Mouse (Mus musculus) midbrain, embryonic 16.5 days (tissue): ENCODE results near the gene Shisal1. TPM values are rescaled to one million over a fixed set of nuclear protein-coding genes. Genes with fewer than 3 reads are reported as not detected.
A peak's percentile ranks its signal among the peaks of the same experiment; 100 is the strongest.

ENCODE experiments used
- ATAC-seq: fragments of 200-750 bp; cut with Nextera tagmentation; 2 replicates; pipeline ENCODE4 v1.8.0; 2017; ENCODE audit warnings: moderate TSS enrichment
- H3K27ac ChIP-seq: fragments of 300-500 bp; sonication (generic); 2 replicates; pipeline ENCODE4 v1.5.1; 2014; ENCODE audit warnings: mild to moderate bottlenecking, low read length, mixed read lengths
- H3K27me3 ChIP-seq: fragments of 300-500 bp; sonication (generic); 2 replicates; pipeline ENCODE4 v1.6.1; 2014; ENCODE audit warnings: low read depth, low read length, mixed read lengths; ENCODE audit not compliant: control insufficient read depth, insufficient read depth
- H3K36me3 ChIP-seq: fragments of 300-500 bp; sonication (generic); 2 replicates; pipeline ENCODE4 v1.6.1; 2014; ENCODE audit warnings: mild to moderate bottlenecking, low read length, moderate library complexity, mixed read lengths; ENCODE audit not compliant: control insufficient read depth, insufficient read depth
- H3K4me1 ChIP-seq: fragments of 300-500 bp; sonication (generic); 2 replicates; pipeline ENCODE4 v1.6.1; 2014; ENCODE audit warnings: mild to moderate bottlenecking, low read length, mixed read lengths; ENCODE audit not compliant: control insufficient read depth, insufficient read depth
- H3K4me2 ChIP-seq: fragments of 300-500 bp; sonication (generic); 2 replicates; pipeline ENCODE4 v1.6.1; 2014; ENCODE audit warnings: mild to moderate bottlenecking, low read length, mixed read lengths
- H3K4me3 ChIP-seq: fragments of 300-500 bp; sonication (generic); 2 replicates; pipeline ENCODE4 v1.5.1; 2014; ENCODE audit warnings: low read depth, mild to moderate bottlenecking, low read length, moderate library complexity, mixed read lengths
- H3K9ac ChIP-seq: fragments of 300-500 bp; sonication (generic); 2 replicates; pipeline ENCODE4 v1.6.1; 2014; ENCODE audit warnings: low read depth, low read length, mixed read lengths
- H3K9me3 ChIP-seq: fragments of 300-500 bp; sonication (generic); replicated peaks from 2 replicates; pipeline ENCODE4 v1.6.1; 2014; ENCODE audit warnings: mild to moderate bottlenecking, low read length, mixed read lengths; ENCODE audit not compliant: control insufficient read depth, poor library complexity, severe bottlenecking
- WGBS: fragments of 180-500 bp; shearing (Covaris S2); extraction: QIAGEN DNeasy Blood & Tissue Kit; methylation state at CpG from one replicate; pipeline ENCODE4 v1.1.7; 2014; 5-methylcytosine and 5-hydroxymethylcytosine counted together
- polyA plus RNA-seq: library from polyadenylated mRNA; unstranded; fragments of >200 nt; fragmentation: Nextera tagmentation; extraction: Ambion mirVana; gene quantifications from 2 replicates; pipeline ENCODE4 v1.2.1, GENCODE M21; 2015

The Shisal1 gene
- polyA plus RNA-seq, 1 experiment from 2014 or later = 20.3 TPM

- no peak for ATAC-seq
- Histone ChIP-seq H3K27me3 (no peaks in the 10 kb centered on the region), H3K27ac (no peak overlapping the region), H3K36me3 (no peaks in the 10 kb centered on the region), H3K4me3 (no peak overlapping the region), H3K4me1 (peaks cover 2% of the 10 kb centered on the region; the same call in 1 of the 2 replicates), H3K4me2 (no peak overlapping the region), H3K9me3 (no peaks in the 10 kb centered on the region), H3K9ac (no peak overlapping the region)
- 60% methylated on average over 14 of the region's 14 CpGs for WGBS
These were observed 96.8 kb downstream of the Shisal1 start for GRCm38 (mm10) chr15:84349915-84350738.

DNA sequence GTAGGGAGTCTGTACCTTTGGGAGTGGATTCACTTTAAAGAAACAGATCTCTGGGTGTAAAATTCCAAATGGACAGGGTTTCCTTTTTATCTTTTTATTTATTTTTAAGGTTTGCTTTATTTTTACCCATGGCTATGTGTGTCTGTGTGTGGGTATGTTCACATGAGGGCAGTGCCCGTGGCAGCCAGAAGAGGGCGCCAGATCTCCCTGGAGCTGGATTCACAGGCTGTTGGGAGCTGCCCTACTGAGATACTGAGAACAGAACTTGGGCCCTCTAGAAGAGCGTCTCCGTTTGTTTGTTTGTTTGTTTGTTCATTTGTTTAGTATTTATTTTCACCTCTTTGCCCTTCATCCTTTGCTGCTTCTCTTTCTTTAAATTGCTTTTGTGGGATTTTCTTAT lies 98.1 kb downstream of the Shisal1 start:
- 95% methylated on average over 4 of the region's 4 CpGs for WGBS
- ATAC-seq = no peak
- H3K9ac ChIP-seq = no peak overlapping the region

GRCm38 (mm10) chr15:84340926-84341325 lies 106.0 kb downstream of the Shisal1 start:
- Histone ChIP-seq H3K4me1 (peaks cover 9% of the 10 kb centered on the region; the same call in 1 of the 2 replicates), H3K4me3 (no peak overlapping the region), H3K36me3 (no peaks in the 10 kb centered on the region), H3K27ac (no peak overlapping the region), H3K27me3 (no peaks in the 10 kb centered on the region), H3K9ac (no peak overlapping the region), H3K4me2 (no peak overlapping the region), H3K9me3 (no peaks in the 10 kb centered on the region)
- 74% methylated on average over 2 of the region's 2 CpGs for WGBS
- ATAC-seq = no peak

More for the DNA sequence above, 98.1 kb downstream of the Shisal1 start:
- H3K4me2 ChIP-seq = no peak overlapping the region
- H3K4me1 ChIP-seq = peaks cover 9% of the 10 kb centered on the region; the same call in 1 of the 2 replicates
- H3K27me3 ChIP-seq = no peaks in the 10 kb centered on the region
- H3K4me3 ChIP-seq = no peak overlapping the region
- H3K36me3 ChIP-seq = no peaks in the 10 kb centered on the region
- H3K9me3 ChIP-seq = no peaks in the 10 kb centered on the region
- H3K27ac ChIP-seq = no peak overlapping the region

- Histone ChIP-seq H3K4me2 (no peak overlapping the region), H3K27ac (no peak overlapping the region)
- 73% methylated on average over 5 of the region's 5 CpGs for WGBS
These were observed 109.3 kb downstream of the Shisal1 start for GRCm38 (mm10) chr15:84337599-84337998.

GRCm38 (mm10) chr15:84336281-84336817 lies 110.5 kb downstream of the Shisal1 start:
- no peaks in the 10 kb centered on the region for H3K27me3 ChIP-seq
- ATAC-seq = no peak
- no peak overlapping the region for H3K4me3 ChIP-seq
- no peaks in the 10 kb centered on the region for H3K9me3 ChIP-seq
- no peaks in the 10 kb centered on the region for H3K36me3 ChIP-seq
- H3K4me2 ChIP-seq = no peak overlapping the region
- no peak overlapping the region for H3K9ac ChIP-seq
- WGBS = 71% methylated on average over 12 of the region's 12 CpGs
- H3K27ac ChIP-seq = peak overlapping the region; percentile 23; the same call in 1 of the 2 replicates
- no peaks in the 10 kb centered on the region for H3K4me1 ChIP-seq

More at GRCm38 (mm10) chr15:84337599-84337998, 109.3 kb downstream of the Shisal1 start:
- H3K9me3 ChIP-seq = no peaks in the 10 kb centered on the region
- H3K4me1 ChIP-seq = no peaks in the 10 kb centered on the region
- no peak for ATAC-seq
- no peak overlapping the region for H3K4me3 ChIP-seq
- H3K27me3 ChIP-seq = no peaks in the 10 kb centered on the region
- no peak overlapping the region for H3K9ac ChIP-seq
- H3K36me3 ChIP-seq = no peaks in the 10 kb centered on the region

DNA sequence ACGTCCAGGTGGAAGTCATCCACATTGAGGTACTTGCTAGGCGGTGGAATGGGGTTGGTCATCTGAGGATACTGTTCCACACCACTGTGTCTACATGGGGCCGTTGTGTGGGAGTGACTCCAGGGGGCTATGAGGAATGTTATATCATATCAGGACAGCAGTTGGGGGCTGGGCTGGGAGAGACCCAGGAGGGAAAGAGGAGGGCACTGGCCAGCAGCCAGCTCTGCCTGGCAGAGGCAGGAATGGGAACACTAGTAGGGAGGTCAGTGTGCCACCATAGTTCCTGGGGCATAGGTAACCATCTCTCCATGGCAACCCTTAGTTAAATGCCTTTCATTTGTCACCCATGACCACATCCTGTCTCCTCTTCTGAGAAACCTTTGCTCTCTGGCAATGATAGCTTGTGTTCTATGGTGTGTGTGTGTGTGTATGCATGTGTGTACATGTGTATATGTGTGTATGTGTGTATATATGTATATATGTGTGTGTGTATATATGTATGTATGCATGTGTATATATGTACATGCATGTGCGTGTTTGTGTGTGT lies 115.8 kb downstream of the Shisal1 start:
- WGBS = 88% methylated on average over 4 of the region's 4 CpGs
- Histone ChIP-seq H3K4me2 (no peak overlapping the region), H3K4me1 (no peaks in the 10 kb centered on the region), H3K9ac (no peak overlapping the region), H3K27ac (no peak overlapping the region), H3K36me3 (no peaks in the 10 kb centered on the region), H3K4me3 (no peak overlapping the region), H3K27me3 (no peaks in the 10 kb centered on the region), H3K9me3 (no peaks in the 10 kb centered on the region)
- no peak for ATAC-seq

GRCm38 (mm10) chr15:84329940-84330339 lies 117.0 kb downstream of the Shisal1 start:
- no peaks in the 10 kb centered on the region for H3K27me3 ChIP-seq
- H3K4me3 ChIP-seq = no peak overlapping the region
- H3K9ac ChIP-seq = no peak overlapping the region
- no peak for ATAC-seq
- no peak overlapping the region for H3K27ac ChIP-seq
- no peaks in the 10 kb centered on the region for H3K9me3 ChIP-seq
- no peaks in the 10 kb centered on the region for H3K4me1 ChIP-seq
- no peaks in the 10 kb centered on the region for H3K36me3 ChIP-seq
- no peak overlapping the region for H3K4me2 ChIP-seq
- 88% methylated on average over 8 of the region's 8 CpGs for WGBS
